Mouse (Mus musculus): ENCODE results near the gene Atoh1.

GRCm38 (mm10) chr6:64733311-64733710, 4.4 kb downstream of the Atoh1 start:
- TF ChIP-seq GATA1 (IDR thresholded peaks at IDR 0.05; ENCODE audit: low read length) (no peak), TAL1 (IDR thresholded peaks at IDR 0.05; ENCODE audit: low read length) (no peak)

All from erythroblast, embryonic 14.5 days (primary cell).